Mouse (Mus musculus) bone marrow macrophage, adult 2 months (primary cell): ENCODE data around the gene Slc35f4. TPM values are rescaled to one million over a fixed set of nuclear protein-coding genes. Genes with fewer than 3 reads are reported as not detected.

Experiments
- H3K27ac ChIP-seq: 2 replicates; pipeline ENCODE4 v1.5.1; 2012; ENCODE audit warnings: low read depth, low read length; ENCODE audit not compliant: insufficient read depth
- H3K4me1 ChIP-seq: 2 replicates; pipeline ENCODE4 v1.6.1; 2012; ENCODE audit warnings: low read length; ENCODE audit not compliant: control insufficient read depth, insufficient read depth
- H3K4me3 ChIP-seq: 2 replicates; pipeline ENCODE4 v1.5.1; 2012; ENCODE audit warnings: mild to moderate bottlenecking, low read length, moderate library complexity; ENCODE audit not compliant: insufficient read depth
- CTCF ChIP-seq: IDR thresholded peaks from 2 replicates; pipeline ENCODE4 v1.5.1; 2012; ENCODE audit warnings: low read depth, mild to moderate bottlenecking, low read length, moderate library complexity
- POLR2A ChIP-seq: IDR thresholded peaks from 2 replicates; pipeline ENCODE4 v1.6.1; 2012; ENCODE audit warnings: mild to moderate bottlenecking, low read depth, low read length, borderline replicate concordance
- polyA plus RNA-seq: library from polyadenylated mRNA; stranded (reverse); fragments of >200 nt; gene quantifications from 2 replicates; pipeline ENCODE4 v1.2.4, GENCODE M21; 2012; ENCODE audit not compliant: missing spikeins, insufficient read depth, insufficient read length

The Slc35f4 gene
- polyA plus RNA-seq, 1 experiment, result not detected

GRCm38 (mm10) chr14:49309670-49310069 is 216.2 kb downstream of the Slc35f4 start:
- no peaks in the 10 kb centered on the region for H3K4me1 ChIP-seq
- TF ChIP-seq CTCF (no peak), POLR2A (no peak)
- no peak overlapping the region for H3K27ac ChIP-seq
- no peak overlapping the region for H3K4me3 ChIP-seq

GRCm38 (mm10) chr14:49308591-49308990 is 217.3 kb downstream of the Slc35f4 start:
- no peaks in the 10 kb centered on the region for H3K4me1 ChIP-seq
- TF ChIP-seq POLR2A, result no peak
- no peak for TF ChIP-seq CTCF
- no peak overlapping the region for H3K27ac ChIP-seq
- no peak overlapping the region for H3K4me3 ChIP-seq

DNA sequence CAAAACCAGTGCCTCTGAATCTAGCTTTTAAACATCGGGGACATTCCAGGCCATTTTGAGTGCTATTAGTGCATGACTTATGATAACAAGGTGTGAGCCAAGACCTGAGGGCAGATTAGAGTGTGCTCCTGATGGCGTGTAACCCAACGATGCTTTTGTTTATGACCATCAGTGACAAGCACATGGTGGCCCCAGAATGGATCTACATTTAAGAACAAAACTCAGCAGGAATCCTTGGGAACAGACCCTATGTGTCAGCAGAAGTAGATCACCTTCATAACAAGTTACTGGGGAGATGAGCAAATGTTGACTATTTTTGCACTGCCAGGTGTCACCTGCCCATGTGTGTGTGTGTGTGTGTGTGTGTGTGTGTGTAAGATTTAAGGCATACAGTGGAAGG is 218.0 kb downstream of the Slc35f4 start:
- TF ChIP-seq POLR2A, result no peak
- Histone ChIP-seq H3K4me3 (no peak overlapping the region), H3K27ac (no peak overlapping the region), H3K4me1 (no peaks in the 10 kb centered on the region)

DNA sequence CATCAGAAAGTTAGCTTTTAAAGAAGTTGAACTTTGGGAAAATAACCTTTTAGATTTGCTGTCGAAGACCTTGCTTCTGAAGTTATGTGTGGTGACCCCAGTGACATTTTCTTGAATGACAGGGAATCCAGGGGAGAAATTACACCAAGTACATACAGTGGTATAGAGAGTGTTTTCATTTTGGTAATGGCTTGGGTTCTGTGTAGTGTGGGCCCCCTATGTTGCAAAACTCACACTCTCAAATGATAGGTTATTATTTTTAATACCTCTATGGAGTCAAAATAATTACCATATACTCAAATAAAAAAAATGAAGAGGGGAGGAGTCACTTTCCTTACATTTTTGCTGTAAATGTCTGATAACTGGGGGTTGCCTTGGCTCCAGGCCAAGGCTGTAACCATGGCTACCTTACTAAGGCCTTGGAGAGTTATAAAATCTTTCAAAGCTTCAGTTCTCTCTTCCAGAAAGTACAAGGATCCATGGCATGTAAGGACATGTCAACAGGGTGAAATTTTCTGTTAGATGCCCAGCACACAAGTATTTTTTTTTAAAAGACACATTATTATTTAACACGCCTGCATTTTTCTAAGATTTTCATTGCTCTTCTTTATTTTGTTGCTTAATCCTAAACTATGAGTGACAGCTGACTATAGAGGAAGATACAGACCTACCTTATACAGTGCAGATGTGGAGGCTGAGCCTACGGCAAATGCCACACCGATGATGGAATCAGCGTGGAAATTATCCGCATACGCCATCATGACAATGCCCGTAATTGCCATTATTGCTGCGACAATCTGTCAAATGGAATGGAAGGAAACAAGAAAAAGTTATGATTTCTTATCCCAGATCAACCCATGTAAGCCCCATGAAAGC is 220.1 kb downstream of the Slc35f4 start:
- Histone ChIP-seq H3K4me1 (no peaks in the 10 kb centered on the region), H3K4me3 (no peak overlapping the region), H3K27ac (no peak overlapping the region)
- TF ChIP-seq POLR2A (no peak), CTCF (no peak)

DNA sequence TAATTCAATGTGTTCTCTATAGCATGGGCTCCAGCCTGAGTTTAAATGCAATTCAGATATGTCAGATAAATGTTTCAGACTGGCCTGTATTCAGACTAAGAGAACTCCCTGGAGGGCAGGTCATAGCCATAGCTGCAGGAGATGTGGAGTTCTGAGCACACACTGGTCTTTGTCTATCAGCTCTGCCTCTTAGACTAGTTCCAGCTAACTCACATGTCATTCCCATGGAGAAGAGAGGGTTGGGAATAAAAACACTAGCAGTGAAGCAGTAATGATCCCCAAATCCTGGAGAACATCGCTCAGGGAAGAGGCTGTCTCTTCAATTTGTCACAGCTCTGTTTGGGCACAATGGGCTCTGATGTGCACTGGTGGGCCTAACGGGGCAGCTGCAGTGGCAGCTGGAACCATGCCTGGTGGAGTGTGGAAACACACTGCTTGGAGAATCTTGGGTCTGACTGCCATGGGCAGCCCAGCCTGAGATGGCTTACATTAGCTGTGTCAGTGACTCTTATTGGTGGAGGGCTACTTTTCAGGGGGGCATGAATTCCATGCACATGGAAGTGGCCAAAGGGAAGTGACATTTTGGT is 223.5 kb downstream of the Slc35f4 start:
- H3K4me3 ChIP-seq, result no peak overlapping the region
- no peaks in the 10 kb centered on the region for H3K4me1 ChIP-seq
- TF ChIP-seq CTCF, result no peak
- TF ChIP-seq POLR2A, result no peak
- H3K27ac ChIP-seq, result no peak overlapping the region

DNA sequence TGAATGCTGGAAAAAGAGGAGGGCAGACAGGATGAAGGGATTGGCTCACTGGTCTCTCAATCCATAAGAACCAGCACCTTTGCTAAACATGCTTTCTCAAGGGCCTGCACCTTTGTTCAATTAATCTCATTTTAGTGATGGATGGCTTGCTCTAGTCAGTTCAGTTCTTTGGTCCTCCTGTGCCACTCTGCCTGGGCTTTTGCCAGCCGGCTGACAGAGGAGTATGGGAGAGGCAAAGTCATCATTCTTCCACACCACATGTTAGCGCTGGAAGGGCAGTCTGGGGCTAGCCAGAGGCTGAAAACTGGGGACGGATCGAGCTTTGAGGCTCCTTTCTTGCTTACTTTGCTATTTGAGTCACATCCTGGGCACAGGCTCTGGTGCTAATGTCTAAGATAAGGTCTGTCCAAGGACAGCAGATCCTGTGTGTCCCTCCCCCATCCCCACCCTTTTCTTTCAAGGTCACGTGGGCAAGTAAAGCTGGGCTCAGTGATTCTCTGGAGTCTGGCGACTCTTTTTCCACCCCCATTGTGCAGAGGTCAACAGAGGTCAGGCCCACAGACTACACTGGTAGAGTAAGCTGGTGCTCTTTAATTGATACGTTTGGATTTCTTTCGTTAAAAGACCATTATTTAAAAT is 224.7 kb downstream of the Slc35f4 start:
- Histone ChIP-seq H3K27ac (no peak overlapping the region), H3K4me3 (no peak overlapping the region), H3K4me1 (no peaks in the 10 kb centered on the region)
- TF ChIP-seq CTCF (no peak), POLR2A (no peak)

- Histone ChIP-seq H3K4me3 (no peak overlapping the region), H3K4me1 (no peaks in the 10 kb centered on the region), H3K27ac (no peak overlapping the region)
- no peak for TF ChIP-seq CTCF
- TF ChIP-seq POLR2A, result no peak
Observed at GRCm38 (mm10) chr14:49300326-49300725, 225.5 kb downstream of the Slc35f4 start.

DNA sequence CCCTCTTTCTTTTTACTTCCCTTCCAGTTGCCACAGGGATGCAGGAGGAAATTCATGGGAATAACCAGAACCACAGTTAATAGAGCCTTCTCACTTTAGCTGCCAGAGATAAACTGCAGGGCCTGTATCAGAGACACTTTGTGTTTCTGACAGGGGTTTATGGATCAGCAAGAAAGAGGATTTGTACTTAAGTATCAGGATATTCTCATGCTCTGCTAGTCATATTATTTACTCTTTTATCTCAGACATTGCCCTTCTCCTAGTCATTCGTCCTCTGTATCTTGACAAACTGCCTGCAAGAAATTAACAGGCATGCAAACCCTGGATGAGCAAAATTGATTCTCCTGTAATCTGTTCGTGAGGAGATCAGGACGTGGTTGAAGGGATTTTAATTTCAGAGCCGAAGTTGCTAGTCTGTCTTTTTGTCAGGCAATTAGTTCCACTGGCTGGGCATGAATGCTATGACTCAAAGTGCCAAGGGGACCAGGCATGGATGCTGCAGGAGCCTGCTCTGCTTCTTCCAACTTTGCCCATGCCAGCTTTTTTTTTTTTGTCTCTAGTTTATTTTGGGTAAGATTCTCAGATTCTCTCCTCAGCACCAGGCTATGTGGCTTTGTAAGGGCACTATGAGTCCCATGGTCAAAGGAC is 231.9 kb downstream of the Slc35f4 start:
- H3K27ac ChIP-seq, result no peak overlapping the region
- H3K4me3 ChIP-seq, result no peak overlapping the region
- H3K4me1 ChIP-seq, result no peaks in the 10 kb centered on the region
- no peak for TF ChIP-seq POLR2A
- TF ChIP-seq CTCF, result no peak

DNA sequence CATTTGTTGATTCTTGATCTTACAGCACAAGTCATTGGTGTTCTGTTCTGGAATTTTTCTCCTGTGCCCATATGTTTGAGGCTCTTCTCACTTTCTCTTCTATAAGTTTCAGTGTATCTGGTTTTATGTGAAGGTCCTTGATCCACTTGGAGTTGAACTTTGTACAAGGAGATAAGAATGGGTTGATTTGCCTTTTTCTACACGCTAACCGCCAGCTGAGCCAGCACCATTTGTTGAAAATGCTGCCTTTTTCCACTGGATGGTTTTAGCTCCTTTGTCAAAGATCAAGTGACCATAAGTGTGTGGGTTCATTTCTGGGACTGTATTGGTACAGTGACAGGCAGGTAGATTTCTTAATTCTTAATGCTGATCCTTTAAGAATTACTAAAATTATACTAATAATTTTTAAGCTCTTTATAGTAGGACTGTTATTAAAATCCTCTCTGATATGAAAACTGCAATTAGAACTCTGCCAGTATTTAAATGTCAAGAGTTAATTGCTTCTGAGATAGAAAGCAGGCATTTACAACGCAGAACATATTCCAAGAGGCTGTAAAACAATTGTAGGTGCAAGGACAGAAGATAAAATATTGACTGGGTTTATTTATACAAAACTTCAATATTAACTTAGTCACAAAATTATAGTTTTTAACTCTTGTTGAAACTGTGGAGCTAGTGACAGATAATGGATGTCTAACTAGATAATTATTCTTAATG is 235.7 kb downstream of the Slc35f4 start:
- Histone ChIP-seq H3K27ac (no peak overlapping the region), H3K4me3 (no peak overlapping the region), H3K4me1 (no peaks in the 10 kb centered on the region)
- TF ChIP-seq POLR2A, result no peak
- no peak for TF ChIP-seq CTCF
